Mouse (Mus musculus): ENCODE measurements around the gene Cd244a. TPM values are rescaled to one million over a fixed set of nuclear protein-coding genes. Genes with fewer than 3 reads are reported as not detected.

Gene Cd244a
- polyA plus RNA-seq, 1 experiment from 2014 or later = not detected

GRCm38 (mm10) chr1:171606656-171607055, 47.7 kb downstream of the Cd244a start:
- Histone ChIP-seq H3K27me3 (ENCODE audit: low read depth, poor library complexity, severe bottlenecking) (no peaks in the 10 kb centered on the region), H3K4me3 (no peak overlapping the region), H3K4me1 (no peaks in the 10 kb centered on the region), H3K36me3 (no peaks in the 10 kb centered on the region), H3K27ac (no peak overlapping the region), H3K9me3 (replicated peaks) (no peaks in the 10 kb centered on the region)
- 90% methylated on average over 3 of the region's 3 CpGs for WGBS
- no peak for DNase-seq (ENCODE audit: low spot score)

DNA sequence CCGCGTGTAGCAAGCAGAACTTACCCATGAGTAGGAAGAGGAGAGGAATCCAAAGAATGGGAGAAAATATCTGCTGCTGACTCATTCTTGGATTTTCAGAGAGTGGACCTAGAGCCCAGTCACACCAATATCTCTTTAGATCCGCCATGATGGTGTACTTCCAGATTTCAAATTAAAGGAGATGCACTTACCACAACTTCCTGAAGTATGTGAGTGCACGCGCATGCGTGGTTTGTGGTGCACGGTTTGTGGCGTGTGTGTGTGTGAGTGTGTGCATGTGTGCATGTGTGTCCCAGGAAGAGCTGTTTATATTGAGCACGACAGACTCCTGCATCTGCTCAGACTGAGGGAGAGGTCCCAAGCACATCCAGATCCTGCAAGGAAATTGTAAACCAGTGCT, 48.2 kb downstream of the Cd244a start, which contains the start of gene Ly9:
Ly9 (minus strand) TSS at position 235 of the 400 bp plus-strand sequence.
- H3K27me3 ChIP-seq (ENCODE audit: low read depth, poor library complexity, severe bottlenecking) = no peaks in the 10 kb centered on the region
- no peak for DNase-seq (ENCODE audit: low spot score)

GRCm38 (mm10) chr1:171610026-171610425, 51.0 kb downstream of the Cd244a start:
- no peaks in the 10 kb centered on the region for H3K4me1 ChIP-seq
- H3K27me3 ChIP-seq (ENCODE audit: low read depth, poor library complexity, severe bottlenecking) = no peaks in the 10 kb centered on the region
- 90% methylated on average over 2 of the region's 2 CpGs for WGBS
- no peak overlapping the region for H3K27ac ChIP-seq
- H3K36me3 ChIP-seq = no peaks in the 10 kb centered on the region
- H3K9me3 ChIP-seq (replicated peaks) = no peaks in the 10 kb centered on the region
- DNase-seq (ENCODE audit: low spot score) = no peak
- H3K4me3 ChIP-seq = no peak overlapping the region

More for the DNA sequence above, 48.2 kb downstream of the Cd244a start, which contains the start of gene Ly9:
- WGBS = 89% methylated on average over 9 of the region's 9 CpGs
- no peaks in the 10 kb centered on the region for H3K9me3 ChIP-seq (replicated peaks)
- no peaks in the 10 kb centered on the region for H3K36me3 ChIP-seq
- H3K27ac ChIP-seq = no peak within 1 kb of the TSS
- no peaks in the 10 kb centered on the region for H3K4me1 ChIP-seq
- no peak within 1 kb of the TSS for H3K4me3 ChIP-seq

DNA sequence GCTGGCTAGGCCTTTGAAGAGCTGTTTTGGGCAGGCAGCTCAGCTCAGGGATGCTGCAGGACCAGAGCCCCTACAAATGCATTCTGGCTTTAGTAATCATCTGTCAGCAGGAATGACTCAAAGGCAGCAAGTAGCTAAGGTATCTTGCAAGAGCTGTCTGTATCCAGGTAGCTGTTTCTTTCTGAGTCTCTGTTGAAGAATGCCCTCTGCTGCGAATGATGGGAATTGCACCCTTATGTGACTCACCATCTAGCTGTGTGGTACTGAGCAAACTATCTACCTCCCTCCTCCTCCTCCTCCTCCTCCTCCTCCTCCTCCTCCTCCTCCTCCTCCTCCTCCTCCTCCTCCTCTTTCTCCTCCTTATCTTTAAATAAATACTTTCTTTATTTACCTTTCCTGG, 51.8 kb downstream of the Cd244a start:
- H3K4me3 ChIP-seq = no peak overlapping the region
- H3K36me3 ChIP-seq = no peaks in the 10 kb centered on the region
- no peak overlapping the region for H3K27ac ChIP-seq
- no peak for DNase-seq (ENCODE audit: low spot score)
- no peaks in the 10 kb centered on the region for H3K9me3 ChIP-seq (replicated peaks)
- H3K4me1 ChIP-seq = no peaks in the 10 kb centered on the region
- 21% methylated on average over 1 of the region's 1 CpGs for WGBS
- H3K27me3 ChIP-seq (ENCODE audit: low read depth, poor library complexity, severe bottlenecking) = no peaks in the 10 kb centered on the region

- H3K27ac ChIP-seq = no peak overlapping the region
- H3K36me3 ChIP-seq = no peaks in the 10 kb centered on the region
- no peak for DNase-seq (ENCODE audit: low spot score)
- H3K27me3 ChIP-seq (ENCODE audit: low read depth, poor library complexity, severe bottlenecking) = no peaks in the 10 kb centered on the region
- no peak overlapping the region for H3K4me3 ChIP-seq
- no peaks in the 10 kb centered on the region for H3K4me1 ChIP-seq
- 38% methylated on average over 2 of the region's 2 CpGs for WGBS
- no peaks in the 10 kb centered on the region for H3K9me3 ChIP-seq (replicated peaks)
Measured at GRCm38 (mm10) chr1:171613962-171614361, 55.0 kb downstream of the Cd244a start.

GRCm38 (mm10) chr1:171616881-171617515, 58.0 kb downstream of the Cd244a start:
- DNase-seq (ENCODE audit: low spot score) = no peak
- Histone ChIP-seq H3K36me3 (no peaks in the 10 kb centered on the region), H3K27me3 (ENCODE audit: low read depth, poor library complexity, severe bottlenecking) (no peaks in the 10 kb centered on the region), H3K27ac (no peak overlapping the region), H3K4me1 (no peaks in the 10 kb centered on the region), H3K9me3 (replicated peaks) (no peaks in the 10 kb centered on the region), H3K4me3 (no peak overlapping the region)
- 82% methylated on average over 11 of the region's 11 CpGs for WGBS

- DNase-seq (ENCODE audit: low spot score) = no peak
- H3K9me3 ChIP-seq (replicated peaks) = no peaks in the 10 kb centered on the region
- 93% methylated on average over 8 of the region's 8 CpGs for WGBS
- H3K36me3 ChIP-seq = no peaks in the 10 kb centered on the region
- no peaks in the 10 kb centered on the region for H3K27me3 ChIP-seq (ENCODE audit: low read depth, poor library complexity, severe bottlenecking)
- no peak overlapping the region for H3K27ac ChIP-seq
- no peaks in the 10 kb centered on the region for H3K4me1 ChIP-seq
- H3K4me3 ChIP-seq = no peak overlapping the region
Measured at GRCm38 (mm10) chr1:171619001-171619400, 60.0 kb downstream of the Cd244a start.

DNA sequence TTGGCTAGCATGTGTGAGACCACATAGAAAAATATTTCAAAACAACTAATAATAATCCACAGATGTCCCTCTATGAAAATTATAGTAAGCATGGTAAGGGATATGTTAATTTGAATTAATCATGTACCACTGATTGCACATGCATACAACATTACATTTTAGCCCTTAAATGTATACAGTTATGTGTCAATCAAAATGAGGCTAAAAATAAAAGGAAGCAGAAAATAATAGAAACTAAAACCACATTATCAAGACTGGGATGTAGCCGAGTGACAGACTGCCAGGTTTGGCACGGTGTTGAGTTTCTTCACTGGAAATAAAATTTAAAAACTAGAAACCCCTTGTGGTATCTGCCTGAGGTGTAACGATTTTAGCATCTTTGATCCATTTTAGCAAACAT, 60.7 kb downstream of the Cd244a start:
- WGBS = 91% methylated on average over 3 of the region's 3 CpGs
- H3K27me3 ChIP-seq (ENCODE audit: low read depth, poor library complexity, severe bottlenecking) = no peaks in the 10 kb centered on the region
- DNase-seq (ENCODE audit: low spot score) = no peak
- no peaks in the 10 kb centered on the region for H3K9me3 ChIP-seq (replicated peaks)
- H3K4me3 ChIP-seq = no peak overlapping the region
- H3K36me3 ChIP-seq = no peaks in the 10 kb centered on the region
- H3K4me1 ChIP-seq = no peaks in the 10 kb centered on the region
- no peak overlapping the region for H3K27ac ChIP-seq

DNA sequence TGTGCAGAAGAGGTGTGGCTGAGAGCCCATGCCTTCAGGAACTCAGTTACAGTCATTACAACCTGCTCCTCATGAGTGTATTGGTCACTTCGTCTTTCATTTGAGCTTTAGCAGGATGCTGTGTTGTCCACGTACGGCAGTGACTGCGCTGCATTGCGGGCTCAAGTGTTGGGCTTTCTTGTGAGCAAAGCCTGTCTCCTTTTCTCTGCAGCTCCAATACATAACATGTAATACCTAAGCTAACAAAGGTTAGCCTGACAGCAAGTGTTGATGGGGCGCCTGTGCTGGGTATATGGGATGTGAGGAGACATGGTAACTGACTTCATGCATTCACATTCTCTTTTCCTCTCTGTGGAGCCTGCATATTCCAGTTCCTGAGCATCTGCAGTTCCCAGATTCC, 61.1 kb downstream of the Cd244a start:
- Histone ChIP-seq H3K9me3 (replicated peaks) (no peaks in the 10 kb centered on the region), H3K27me3 (ENCODE audit: low read depth, poor library complexity, severe bottlenecking) (no peaks in the 10 kb centered on the region), H3K4me1 (no peaks in the 10 kb centered on the region), H3K27ac (no peak overlapping the region), H3K4me3 (no peak overlapping the region), H3K36me3 (no peaks in the 10 kb centered on the region)
- no peak for DNase-seq (ENCODE audit: low spot score)
- 91% methylated on average over 6 of the region's 6 CpGs for WGBS

DNA sequence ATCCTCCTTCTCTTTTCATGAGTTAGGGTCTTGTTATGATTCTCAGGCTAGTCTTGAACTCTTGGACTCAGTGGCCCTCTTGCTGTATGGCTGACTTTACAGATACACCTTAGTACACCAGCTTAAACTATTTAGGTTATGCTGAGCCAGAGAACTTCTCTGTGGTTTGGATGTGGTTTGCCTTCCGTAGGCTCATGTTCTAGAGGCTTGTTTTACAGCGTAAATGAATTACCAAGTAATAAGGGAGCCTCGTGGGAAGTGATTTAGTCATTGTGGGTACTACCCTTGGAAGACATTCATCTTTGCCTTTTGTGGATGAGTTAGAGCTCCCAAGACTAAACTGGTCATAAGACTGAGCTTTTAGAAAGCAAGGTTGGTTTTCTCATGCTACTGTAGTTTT, 68.8 kb downstream of the Cd244a start:
- WGBS = 85% methylated on average over 3 of the region's 3 CpGs
- Histone ChIP-seq H3K4me1 (no peaks in the 10 kb centered on the region; the same call in 1 of the 2 replicates), H3K27me3 (ENCODE audit: low read depth, poor library complexity, severe bottlenecking) (no peaks in the 10 kb centered on the region), H3K4me3 (no peak overlapping the region), H3K36me3 (no peaks in the 10 kb centered on the region), H3K27ac (no peak overlapping the region), H3K9me3 (replicated peaks) (no peaks in the 10 kb centered on the region)
- DNase-seq (ENCODE audit: low spot score) = no peak

GRCm38 (mm10) chr1:171629168-171629567, 70.2 kb downstream of the Cd244a start:
- DNase-seq (ENCODE audit: low spot score) = no peak
- Histone ChIP-seq H3K4me3 (no peak overlapping the region), H3K27me3 (ENCODE audit: low read depth, poor library complexity, severe bottlenecking) (no peaks in the 10 kb centered on the region), H3K36me3 (no peaks in the 10 kb centered on the region), H3K9me3 (replicated peaks) (no peaks in the 10 kb centered on the region), H3K27ac (no peak overlapping the region), H3K4me1 (no peaks in the 10 kb centered on the region; the same call in 1 of the 2 replicates)
- 59% methylated on average over 6 of the region's 6 CpGs for WGBS

GRCm38 (mm10) chr1:171630041-171630440, 71.0 kb downstream of the Cd244a start:
- no peak for DNase-seq (ENCODE audit: low spot score)
- Histone ChIP-seq H3K27ac (no peak overlapping the region), H3K9me3 (replicated peaks) (no peaks in the 10 kb centered on the region), H3K4me1 (no peaks in the 10 kb centered on the region; the same call in 1 of the 2 replicates), H3K27me3 (ENCODE audit: low read depth, poor library complexity, severe bottlenecking) (no peaks in the 10 kb centered on the region), H3K36me3 (no peaks in the 10 kb centered on the region), H3K4me3 (no peak overlapping the region)
- WGBS = 81% methylated on average over 7 of the region's 7 CpGs

GRCm38 (mm10) chr1:171630912-171631311, 71.9 kb downstream of the Cd244a start:
- no peaks in the 10 kb centered on the region; the same call in 1 of the 2 replicates for H3K4me1 ChIP-seq
- H3K27me3 ChIP-seq (ENCODE audit: low read depth, poor library complexity, severe bottlenecking) = no peaks in the 10 kb centered on the region
- no peaks in the 10 kb centered on the region for H3K36me3 ChIP-seq
- no peak overlapping the region for H3K4me3 ChIP-seq
- H3K27ac ChIP-seq = no peak overlapping the region
- no peaks in the 10 kb centered on the region for H3K9me3 ChIP-seq (replicated peaks)
- DNase-seq (ENCODE audit: low spot score) = no peak
- WGBS = 93% methylated on average over 4 of the region's 4 CpGs

DNA sequence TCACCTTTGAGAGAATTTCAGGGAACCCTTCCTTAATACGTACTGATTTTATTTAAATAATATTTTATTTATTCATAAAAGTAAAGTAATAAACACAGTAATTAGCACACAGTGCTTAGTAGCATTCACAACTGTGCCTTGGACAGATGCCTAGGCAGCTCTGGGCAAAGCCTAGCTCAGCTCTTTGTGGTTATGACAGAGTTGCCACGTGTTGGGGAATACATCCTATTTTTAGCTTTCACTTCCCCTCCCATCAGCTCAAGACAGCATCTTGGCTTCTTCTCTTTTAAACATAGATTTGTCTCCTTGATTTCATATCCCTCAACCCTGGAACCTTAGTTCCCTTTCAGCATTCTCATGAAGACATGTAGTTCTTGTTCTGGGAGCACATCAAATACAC, 72.5 kb downstream of the Cd244a start:
- H3K27ac ChIP-seq = no peak overlapping the region
- H3K36me3 ChIP-seq = no peaks in the 10 kb centered on the region
- WGBS = 81% methylated on average over 2 of the region's 2 CpGs
- H3K4me3 ChIP-seq = no peak overlapping the region
- no peaks in the 10 kb centered on the region for H3K9me3 ChIP-seq (replicated peaks)
- H3K4me1 ChIP-seq = no peaks in the 10 kb centered on the region; the same call in 1 of the 2 replicates
- DNase-seq (ENCODE audit: low spot score) = no peak
- H3K27me3 ChIP-seq (ENCODE audit: low read depth, poor library complexity, severe bottlenecking) = no peaks in the 10 kb centered on the region

Data from limb, embryonic 10.5 days (tissue).